Mouse (Mus musculus): Measurements from ENCODE around the gene Wrap73.

- TF ChIP-seq POLR2A (IDR thresholded peaks at IDR 0.05; ENCODE audit: low read depth, low read length) (no peak), CTCF (conservative IDR thresholded peaks at IDR 0.05; ENCODE audit: insufficient read depth, insufficient read length, low read depth, low read length) (no peak)
These were observed 42.8 kb downstream of the Wrap73 start for GRCm38 (mm10) chr4:154185001-154185400.
